Mouse (Mus musculus): ENCODE data around the gene Glra4. TPM values are rescaled to one million over a fixed set of nuclear protein-coding genes. Genes with fewer than 3 reads are reported as not detected.

Gene Glra4
- polyA plus RNA-seq (2012; rRNA removed): not detected in 2 replicates

DNA sequence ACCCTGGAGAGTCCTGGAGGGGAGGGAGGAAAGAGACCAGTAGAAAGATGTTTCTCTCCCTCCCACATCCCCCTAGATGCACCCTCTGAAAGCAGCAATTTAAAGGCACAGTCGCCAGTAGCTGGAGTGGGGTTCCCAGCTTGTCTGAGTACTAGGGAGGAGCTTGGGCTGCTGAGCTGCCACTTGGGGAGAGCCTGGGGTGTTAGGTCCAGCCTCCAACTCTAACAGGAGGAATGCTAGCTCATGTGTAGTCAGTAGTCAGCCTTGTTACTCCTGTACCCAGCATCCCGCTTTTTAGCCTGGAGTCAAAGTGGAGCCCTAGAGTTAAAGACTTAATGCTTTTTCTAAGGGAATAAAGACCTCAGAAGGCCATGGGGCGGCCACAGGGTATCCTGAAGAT, at the start of gene Glra4:
TSS of gene Glra4 (minus strand) at position 101 of the 400 bp plus-strand sequence.
- H3K27ac ChIP-seq (ENCODE audit: insufficient read depth, low read depth, low read length): no peak within 1 kb of the TSS
- TF ChIP-seq CTCF (conservative IDR thresholded peaks at IDR 0.05; ENCODE audit: insufficient read depth, insufficient read length, low read depth, low read length) (no peak), POLR2A (IDR thresholded peaks at IDR 0.05; ENCODE audit: low read depth, low read length) (no peak)
- 78% methylated on average over 3 of the region's 3 CpGs for WGBS
- H3K36me3 ChIP-seq (ENCODE audit: control insufficient read depth, insufficient read depth, low read length): no peaks in the 10 kb centered on the region
- DNase-seq: no peak
- H3K4me1 ChIP-seq (ENCODE audit: control insufficient read depth, insufficient read depth, low read length): no peaks in the 10 kb centered on the region
- no peaks in the 10 kb centered on the region for H3K27me3 ChIP-seq (replicated peaks; ENCODE audit: control insufficient read depth, insufficient read depth, low read length)
- no peak within 1 kb of the TSS for H3K4me3 ChIP-seq (ENCODE audit: insufficient read depth, low read depth, low read length)

- Histone ChIP-seq H3K27me3 (replicated peaks; ENCODE audit: control insufficient read depth, insufficient read depth, low read length) (no peaks in the 10 kb centered on the region), H3K27ac (ENCODE audit: insufficient read depth, low read depth, low read length) (no peak overlapping the region), H3K4me1 (ENCODE audit: control insufficient read depth, insufficient read depth, low read length) (no peaks in the 10 kb centered on the region), H3K36me3 (ENCODE audit: control insufficient read depth, insufficient read depth, low read length) (no peaks in the 10 kb centered on the region), H3K4me3 (ENCODE audit: insufficient read depth, low read depth, low read length) (no peak overlapping the region)
- TF ChIP-seq CTCF (conservative IDR thresholded peaks at IDR 0.05; ENCODE audit: insufficient read depth, insufficient read length, low read depth, low read length) (no peak), POLR2A (IDR thresholded peaks at IDR 0.05; ENCODE audit: low read depth, low read length) (no peak)
- DNase-seq: no peak
Observed at GRCm38 (mm10) chrX:136828610-136829009, 48.7 kb upstream of the Glra4 start.

DNA sequence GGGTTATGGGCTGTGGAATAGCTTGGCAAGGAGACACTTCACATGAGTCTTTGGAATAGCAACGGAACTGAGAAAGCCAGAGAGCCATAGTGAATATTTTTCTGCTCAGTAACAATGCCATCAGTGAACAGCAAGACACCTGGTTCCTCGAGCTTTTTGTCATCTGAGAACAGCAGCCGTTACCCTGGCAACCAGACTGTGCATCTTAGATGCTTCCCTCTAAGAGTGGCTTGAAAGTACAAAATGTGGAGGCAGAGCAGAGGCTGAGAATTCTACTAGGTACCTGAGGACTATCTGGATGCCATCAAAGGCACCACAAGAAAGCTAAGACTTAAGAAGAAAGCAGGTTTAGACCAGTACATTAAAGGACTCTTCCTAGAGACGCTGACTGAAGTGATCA, 45.1 kb upstream of the Glra4 start:
- Histone ChIP-seq H3K27me3 (replicated peaks; ENCODE audit: control insufficient read depth, insufficient read depth, low read length) (no peaks in the 10 kb centered on the region), H3K4me3 (ENCODE audit: insufficient read depth, low read depth, low read length) (no peak overlapping the region), H3K27ac (ENCODE audit: insufficient read depth, low read depth, low read length) (no peak overlapping the region), H3K36me3 (ENCODE audit: control insufficient read depth, insufficient read depth, low read length) (no peaks in the 10 kb centered on the region), H3K4me1 (ENCODE audit: control insufficient read depth, insufficient read depth, low read length) (no peaks in the 10 kb centered on the region; the same call in 1 of the 2 replicates)
- 75% methylated on average over 4 of the region's 4 CpGs for WGBS
- DNase-seq: no peak
- TF ChIP-seq POLR2A (IDR thresholded peaks at IDR 0.05; ENCODE audit: low read depth, low read length) (no peak), CTCF (conservative IDR thresholded peaks at IDR 0.05; ENCODE audit: insufficient read depth, insufficient read length, low read depth, low read length) (no peak)

- no peaks in the 10 kb centered on the region for H3K27me3 ChIP-seq (replicated peaks; ENCODE audit: control insufficient read depth, insufficient read depth, low read length)
- H3K36me3 ChIP-seq (ENCODE audit: control insufficient read depth, insufficient read depth, low read length): no peaks in the 10 kb centered on the region
- no peak within 1 kb of the TSS for H3K27ac ChIP-seq (ENCODE audit: insufficient read depth, low read depth, low read length)
- H3K4me1 ChIP-seq (ENCODE audit: control insufficient read depth, insufficient read depth, low read length): no peaks in the 10 kb centered on the region; the same call in 1 of the 2 replicates
- TF ChIP-seq POLR2A (IDR thresholded peaks at IDR 0.05; ENCODE audit: low read depth, low read length): no peak
- WGBS: 50% methylated on average over 1 of the region's 1 CpGs
- H3K4me3 ChIP-seq (ENCODE audit: insufficient read depth, low read depth, low read length): no peak within 1 kb of the TSS
- DNase-seq: no peak
Observed at GRCm38 (mm10) chrX:136822371-136822770, 42.4 kb upstream of the Glra4 start, which contains the start of gene Plp1. TSS of gene Plp1 (plus strand) at chrX:136822671.

DNA sequence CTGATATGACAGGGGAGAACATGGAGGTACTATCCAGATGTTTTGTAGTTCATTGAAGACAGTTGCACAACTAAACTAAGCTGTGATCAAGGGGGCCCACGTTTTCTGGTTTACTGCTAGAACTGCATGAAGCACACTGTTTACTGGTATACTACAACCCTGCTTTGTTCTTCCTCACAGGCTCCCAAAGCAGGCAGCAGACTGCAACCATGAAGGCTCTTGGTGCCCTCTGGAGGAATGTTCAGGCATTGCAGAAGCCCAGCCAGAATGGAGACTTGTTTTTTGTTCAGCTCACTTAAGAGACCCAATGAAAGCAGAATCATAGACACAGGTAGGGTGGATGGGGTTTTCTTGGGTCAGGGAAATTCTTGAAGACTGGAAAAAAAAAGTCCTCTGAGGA, 40.3 kb upstream of the Glra4 start:
- H3K27me3 ChIP-seq (replicated peaks; ENCODE audit: control insufficient read depth, insufficient read depth, low read length): no peaks in the 10 kb centered on the region
- 0% methylated on average over 1 of the region's 1 CpGs for whole genome bisulfite sequencing
- no peak overlapping the region for H3K27ac ChIP-seq (ENCODE audit: insufficient read depth, low read depth, low read length)
- no peaks in the 10 kb centered on the region for H3K36me3 ChIP-seq (ENCODE audit: control insufficient read depth, insufficient read depth, low read length)
- H3K4me1 ChIP-seq (ENCODE audit: control insufficient read depth, insufficient read depth, low read length): no peaks in the 10 kb centered on the region; the same call in 1 of the 2 replicates
- no peak overlapping the region for H3K4me3 ChIP-seq (ENCODE audit: insufficient read depth, low read depth, low read length)
- peak; percentile 60 for DNase-seq
- TF ChIP-seq POLR2A (IDR thresholded peaks at IDR 0.05; ENCODE audit: low read depth, low read length) (no peak), CTCF (conservative IDR thresholded peaks at IDR 0.05; ENCODE audit: insufficient read depth, insufficient read length, low read depth, low read length) (peak; percentile 76)

DNA sequence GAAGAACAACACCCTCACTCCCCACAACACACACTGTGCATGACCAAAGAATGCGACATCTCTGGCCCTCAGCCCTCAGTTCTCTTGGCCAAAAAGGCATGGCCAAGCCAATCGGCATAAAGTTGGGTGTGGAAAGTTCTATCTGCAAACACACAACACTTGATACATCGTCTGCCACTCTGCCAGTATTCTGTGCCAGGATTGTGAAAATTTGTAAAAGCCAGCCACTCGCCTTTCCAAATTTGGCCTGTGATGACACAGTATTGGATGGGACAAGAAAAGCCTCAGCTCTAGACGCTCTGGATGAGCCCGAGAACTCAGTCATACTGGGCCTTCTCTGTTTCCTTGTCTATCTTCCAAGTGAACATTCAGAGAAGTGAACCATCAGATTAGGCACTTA, 39.8 kb upstream of the Glra4 start:
- Histone ChIP-seq H3K4me3 (ENCODE audit: insufficient read depth, low read depth, low read length) (no peak overlapping the region), H3K36me3 (ENCODE audit: control insufficient read depth, insufficient read depth, low read length) (no peaks in the 10 kb centered on the region), H3K4me1 (ENCODE audit: control insufficient read depth, insufficient read depth, low read length) (no peaks in the 10 kb centered on the region; the same call in 1 of the 2 replicates), H3K27me3 (replicated peaks; ENCODE audit: control insufficient read depth, insufficient read depth, low read length) (no peaks in the 10 kb centered on the region), H3K27ac (ENCODE audit: insufficient read depth, low read depth, low read length) (no peak overlapping the region; the same call in 1 of the 2 replicates)
- TF ChIP-seq CTCF (conservative IDR thresholded peaks at IDR 0.05; ENCODE audit: insufficient read depth, insufficient read length, low read depth, low read length) (no peak), POLR2A (IDR thresholded peaks at IDR 0.05; ENCODE audit: low read depth, low read length) (no peak)
- 83% methylated on average over 6 of the region's 6 CpGs for WGBS
- no peak for DNase-seq

DNA sequence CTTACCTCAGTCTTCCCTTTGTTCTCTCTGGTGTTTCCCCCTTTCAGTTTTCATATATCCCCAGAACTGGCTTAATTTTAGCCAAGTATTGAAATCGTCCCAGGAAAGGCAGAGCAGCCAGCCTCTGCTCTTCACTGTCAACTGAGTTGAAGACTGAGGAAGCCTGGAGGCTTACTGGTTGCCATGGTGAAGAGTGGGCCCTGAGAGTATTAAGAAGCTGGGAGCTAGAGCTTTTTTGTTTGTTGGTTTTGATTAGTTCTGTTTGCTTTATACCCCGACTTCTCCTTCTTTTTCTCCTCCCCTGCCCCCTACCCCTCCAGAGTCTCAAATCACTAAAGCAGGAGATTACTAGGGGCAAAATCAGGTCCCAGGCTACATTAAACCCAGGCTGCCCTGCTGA, 17.3 kb upstream of the Glra4 start:
- no peak for DNase-seq
- no peak overlapping the region for H3K4me3 ChIP-seq (ENCODE audit: insufficient read depth, low read depth, low read length)
- no peaks in the 10 kb centered on the region for H3K4me1 ChIP-seq (ENCODE audit: control insufficient read depth, insufficient read depth, low read length)
- H3K36me3 ChIP-seq (ENCODE audit: control insufficient read depth, insufficient read depth, low read length): no peaks in the 10 kb centered on the region
- H3K27me3 ChIP-seq (replicated peaks; ENCODE audit: control insufficient read depth, insufficient read depth, low read length): no peaks in the 10 kb centered on the region
- WGBS: 60% methylated on average over 2 of the region's 2 CpGs
- H3K27ac ChIP-seq (ENCODE audit: insufficient read depth, low read depth, low read length): no peak overlapping the region
- no peak for TF ChIP-seq CTCF (conservative IDR thresholded peaks at IDR 0.05; ENCODE audit: insufficient read depth, insufficient read length, low read depth, low read length)
- TF ChIP-seq POLR2A (IDR thresholded peaks at IDR 0.05; ENCODE audit: low read depth, low read length): no peak

DNA sequence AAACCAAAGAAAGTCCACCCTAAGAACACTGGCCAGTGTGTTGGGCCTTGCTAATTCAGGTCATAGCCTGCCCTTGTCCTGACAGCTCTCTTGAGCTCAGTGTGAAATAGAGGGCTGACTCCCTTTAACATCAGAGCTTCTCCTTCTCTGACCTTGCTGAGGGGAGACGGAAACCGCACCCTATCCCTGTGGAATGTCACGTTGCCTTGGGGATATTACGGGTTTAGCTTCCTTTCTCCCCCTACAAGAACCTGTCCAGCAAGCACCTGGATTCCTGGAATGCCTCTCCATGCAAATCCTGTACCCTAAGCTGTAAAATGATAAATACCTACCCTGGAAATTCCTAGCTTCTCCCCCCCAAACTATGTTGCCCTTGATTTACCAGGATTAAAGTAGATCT, 9.5 kb upstream of the Glra4 start:
- Histone ChIP-seq H3K4me3 (ENCODE audit: insufficient read depth, low read depth, low read length) (no peak overlapping the region), H3K27me3 (replicated peaks; ENCODE audit: control insufficient read depth, insufficient read depth, low read length) (no peaks in the 10 kb centered on the region), H3K4me1 (ENCODE audit: control insufficient read depth, insufficient read depth, low read length) (no peaks in the 10 kb centered on the region), H3K27ac (ENCODE audit: insufficient read depth, low read depth, low read length) (peak overlapping the region; percentile 64), H3K36me3 (ENCODE audit: control insufficient read depth, insufficient read depth, low read length) (no peaks in the 10 kb centered on the region)
- TF ChIP-seq POLR2A (IDR thresholded peaks at IDR 0.05; ENCODE audit: low read depth, low read length) (no peak), CTCF (conservative IDR thresholded peaks at IDR 0.05; ENCODE audit: insufficient read depth, insufficient read length, low read depth, low read length) (no peak)
- WGBS: 68% methylated on average over 4 of the region's 4 CpGs
- peak; percentile 35 for DNase-seq

Measured in kidney, adult 2 months (tissue).